Mouse (Mus musculus) liver, embryonic 11.5 days (tissue): Measurements from ENCODE around the gene Sort1. TPM values are rescaled to one million over a fixed set of nuclear protein-coding genes. Genes with fewer than 3 reads are reported as not detected.

ENCODE experiments used
- ATAC-seq: fragments of 200-750 bp; cut with Nextera tagmentation; replicated peaks from 2 replicates; pipeline ENCODE4 v1.8.0; 2017; ENCODE audit warnings: moderate number of reproducible peaks, mild to moderate bottlenecking, moderate TSS enrichment, moderate library complexity; ENCODE audit not compliant: low FRiP score
- DNase-seq: peaks from one replicate; pipeline ENCODE4 v3.0.0-alpha.2; 2017; ENCODE audit warnings: low spot score
- H3K27ac ChIP-seq: fragments of 300-500 bp; sonication (generic); 2 replicates; pipeline ENCODE4 v1.5.1; 2014; ENCODE audit warnings: mild to moderate bottlenecking, low read depth, low read length, control low read depth
- H3K27me3 ChIP-seq: fragments of 300-500 bp; sonication (generic); replicated peaks from 2 replicates; pipeline ENCODE4 v1.6.1; 2014; ENCODE audit warnings: low read length, mixed read lengths; ENCODE audit not compliant: control insufficient read depth, insufficient read depth
- H3K36me3 ChIP-seq: fragments of 300-500 bp; sonication (generic); 2 replicates; pipeline ENCODE4 v1.6.1; 2014; ENCODE audit warnings: mild to moderate bottlenecking, low read length, moderate library complexity, mixed read lengths; ENCODE audit not compliant: control insufficient read depth, insufficient read depth
- H3K4me1 ChIP-seq: fragments of 300-500 bp; sonication (generic); replicated peaks from 2 replicates; pipeline ENCODE4 v1.6.1; 2014; ENCODE audit warnings: low read length, mixed read lengths; ENCODE audit not compliant: control insufficient read depth, insufficient read depth
- H3K4me2 ChIP-seq: fragments of 300-500 bp; sonication (generic); 2 replicates; pipeline ENCODE4 v1.6.1; 2014; ENCODE audit warnings: mild to moderate bottlenecking, control low read depth, moderate library complexity
- H3K4me3 ChIP-seq: fragments of 300-500 bp; sonication (generic); 2 replicates; pipeline ENCODE4 v1.5.1; 2014; ENCODE audit warnings: low read depth, low read length, control low read depth
- H3K9ac ChIP-seq: fragments of 300-500 bp; sonication (generic); 2 replicates; pipeline ENCODE4 v1.6.1; 2014; ENCODE audit warnings: low read depth, low read length, control low read depth
- H3K9me3 ChIP-seq: fragments of 300-500 bp; sonication (generic); 2 replicates; pipeline ENCODE4 v1.6.1; 2016; ENCODE audit warnings: low read length, inconsistent platforms, mixed read lengths; ENCODE audit not compliant: control insufficient read depth
- WGBS: fragments of 180-500 bp; shearing (Covaris S2); extraction: QIAGEN DNeasy Blood & Tissue Kit; methylation state at CpG from one replicate; pipeline ENCODE4 v1.1.7; 2014; 5-methylcytosine and 5-hydroxymethylcytosine counted together
- polyA plus RNA-seq: library from polyadenylated mRNA; unstranded; fragments of >200 nt; fragmentation: Nextera tagmentation; extraction: Ambion mirVana; gene quantifications from 2 replicates; pipeline ENCODE4 v1.2.1, GENCODE M21; 2014

Gene Sort1
- polyA plus RNA-seq, 1 experiment from 2014 or later, result 11.9 TPM

- Histone ChIP-seq H3K27me3 (no peaks in the 10 kb centered on the region), H3K36me3 (no peaks in the 10 kb centered on the region), H3K9ac (no peak overlapping the region), H3K27ac (no peak overlapping the region), H3K4me3 (no peak overlapping the region), H3K9me3 (no peaks in the 10 kb centered on the region), H3K4me2 (no peak overlapping the region), H3K4me1 (peaks cover 16% of the 10 kb centered on the region)
- DNase-seq (no peak), ATAC-seq (no peak)
- 92% methylated on average over 8 of the region's 8 CpGs for WGBS
Measured at GRCm38 (mm10) chr3:108303683-108304082, 19.8 kb downstream of the Sort1 start.

GRCm38 (mm10) chr3:108304747-108305146 lies 20.9 kb downstream of the Sort1 start:
- Histone ChIP-seq H3K9ac (no peak overlapping the region), H3K4me2 (no peak overlapping the region), H3K4me1 (peaks cover 11% of the 10 kb centered on the region), H3K27me3 (no peaks in the 10 kb centered on the region), H3K27ac (no peak overlapping the region), H3K4me3 (no peak overlapping the region), H3K9me3 (no peaks in the 10 kb centered on the region), H3K36me3 (no peaks in the 10 kb centered on the region; the same call in 1 of the 2 replicates)
- no peak; the same call in 1 of the 2 replicates for ATAC-seq
- DNase-seq, result no peak
- 70% methylated on average over 4 of the region's 4 CpGs for WGBS

DNA sequence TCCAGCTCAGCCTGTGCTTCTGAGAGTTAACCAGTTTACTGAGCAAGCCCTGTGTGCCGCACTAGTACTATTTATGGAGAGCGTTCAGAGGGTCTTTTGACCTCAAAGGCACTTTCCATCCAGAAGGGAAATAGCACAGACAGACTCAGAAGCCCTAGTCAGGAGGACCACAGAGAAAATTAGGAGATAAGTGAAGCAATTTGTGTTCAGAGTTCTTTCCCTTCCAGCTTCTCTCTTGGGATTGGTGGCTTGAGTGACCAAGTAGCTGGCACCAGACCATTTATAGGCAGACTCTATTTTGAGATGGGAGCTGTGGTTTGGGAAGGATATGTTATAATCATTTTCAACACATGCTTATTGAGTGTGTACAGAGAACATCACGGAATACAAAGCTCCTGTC lies 22.5 kb downstream of the Sort1 start:
- Histone ChIP-seq H3K27me3 (no peaks in the 10 kb centered on the region), H3K4me1 (peaks cover 8% of the 10 kb centered on the region; the same call in 1 of the 2 replicates), H3K4me3 (no peak overlapping the region), H3K36me3 (peaks cover 2% of the 10 kb centered on the region; the same call in 1 of the 2 replicates), H3K9ac (no peak overlapping the region), H3K27ac (no peak overlapping the region), H3K9me3 (no peaks in the 10 kb centered on the region), H3K4me2 (no peak overlapping the region)
- DNase-seq (no peak), ATAC-seq (no peak)
- WGBS, result 79% methylated on average over 3 of the region's 3 CpGs

DNA sequence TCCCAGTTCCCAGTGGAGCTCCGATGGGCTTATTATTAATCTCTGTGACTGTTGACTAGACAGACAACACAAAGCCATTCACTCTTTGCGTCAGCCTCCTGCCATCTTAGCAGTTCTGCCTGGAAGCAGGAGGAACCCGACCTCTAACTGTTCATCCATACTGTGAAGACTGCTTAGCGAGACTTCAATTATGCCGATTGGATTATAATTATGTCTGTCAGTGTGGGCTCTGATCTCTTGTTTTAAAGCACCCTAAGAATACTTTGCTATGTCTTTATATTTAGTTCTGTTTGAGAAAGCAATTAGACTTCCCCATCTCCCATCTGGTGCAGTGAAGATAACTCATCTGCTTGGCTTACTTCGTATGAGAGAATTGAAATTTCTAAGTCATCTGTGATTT lies 23.6 kb downstream of the Sort1 start:
- Histone ChIP-seq H3K4me2 (no peak overlapping the region), H3K36me3 (peaks cover 2% of the 10 kb centered on the region; the same call in 1 of the 2 replicates), H3K4me3 (no peak overlapping the region), H3K27me3 (no peaks in the 10 kb centered on the region), H3K27ac (no peak overlapping the region), H3K4me1 (peaks cover 8% of the 10 kb centered on the region; the same call in 1 of the 2 replicates), H3K9ac (no peak overlapping the region), H3K9me3 (no peaks in the 10 kb centered on the region)
- 80% methylated on average over 6 of the region's 6 CpGs for WGBS
- no peak for DNase-seq
- no peak for ATAC-seq

GRCm38 (mm10) chr3:108310921-108311341 lies 27.0 kb downstream of the Sort1 start:
- Histone ChIP-seq H3K27ac (no peak overlapping the region), H3K27me3 (no peaks in the 10 kb centered on the region)

GRCm38 (mm10) chr3:108311688-108312087 lies 27.8 kb downstream of the Sort1 start:
- ATAC-seq (no peak), DNase-seq (no peak)
- Histone ChIP-seq H3K4me2 (no peak overlapping the region), H3K27me3 (no peaks in the 10 kb centered on the region), H3K27ac (no peak overlapping the region), H3K4me3 (no peak overlapping the region), H3K9me3 (no peaks in the 10 kb centered on the region), H3K4me1 (peaks cover 7% of the 10 kb centered on the region; the same call in 1 of the 2 replicates), H3K9ac (no peak overlapping the region), H3K36me3 (peaks cover 2% of the 10 kb centered on the region; the same call in 1 of the 2 replicates)
- WGBS, result 78% methylated on average over 4 of the region's 4 CpGs

More at GRCm38 (mm10) chr3:108310921-108311341, 27.0 kb downstream of the Sort1 start:
- ATAC-seq, result no peak
- Histone ChIP-seq H3K4me3 (no peak overlapping the region), H3K4me1 (peaks cover 11% of the 10 kb centered on the region; the same call in 1 of the 2 replicates), H3K9me3 (no peaks in the 10 kb centered on the region), H3K4me2 (no peak overlapping the region), H3K36me3 (peaks cover 2% of the 10 kb centered on the region; the same call in 1 of the 2 replicates), H3K9ac (no peak overlapping the region)
- no peak for DNase-seq

DNA sequence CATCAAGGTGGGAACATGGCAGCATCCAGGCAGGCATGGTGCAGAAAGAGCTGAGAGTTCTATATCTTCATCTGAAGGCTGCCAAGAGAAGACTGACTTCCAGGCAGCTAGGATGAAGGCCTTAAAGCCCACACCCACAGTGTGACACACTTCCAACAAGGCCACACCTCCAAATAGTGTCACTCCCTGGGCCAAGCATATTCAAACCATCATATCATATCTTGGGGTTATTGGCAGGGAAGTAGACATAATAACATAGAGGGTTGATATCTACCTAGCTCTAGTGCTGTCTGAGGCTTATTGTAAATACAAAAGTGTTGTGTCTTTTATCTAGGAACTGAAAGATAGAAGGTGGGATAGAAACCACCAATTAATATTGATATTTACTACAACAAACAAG lies 28.5 kb downstream of the Sort1 start:
- H3K9ac ChIP-seq, result no peak overlapping the region

DNA sequence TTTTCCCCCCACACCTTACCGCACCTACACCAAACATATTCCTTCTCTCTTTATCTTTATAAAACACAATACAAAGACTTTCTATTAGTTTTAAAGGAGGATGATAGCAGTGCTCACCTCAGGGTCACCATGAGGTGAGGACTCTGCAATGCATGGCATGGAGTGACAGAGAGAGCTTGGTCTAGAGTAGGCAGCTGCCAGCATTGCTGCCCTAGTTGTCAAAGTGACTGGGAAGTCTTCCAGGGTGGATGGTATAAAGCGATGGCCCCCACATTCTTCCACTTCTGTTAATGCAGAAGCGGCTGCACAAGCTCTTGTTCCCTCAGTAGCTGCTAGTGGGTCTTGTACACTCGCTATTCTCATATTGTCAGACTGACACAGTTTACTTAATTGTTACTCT lies 29.3 kb downstream of the Sort1 start:
- peaks cover 4% of the 10 kb centered on the region; the same call in 1 of the 2 replicates for H3K4me1 ChIP-seq
- ATAC-seq (no peak), DNase-seq (no peak)
- H3K4me3 ChIP-seq, result no peak overlapping the region
- H3K9ac ChIP-seq, result no peak overlapping the region
- H3K27me3 ChIP-seq, result no peaks in the 10 kb centered on the region
- 90% methylated on average over 4 of the region's 4 CpGs for WGBS
- no peaks in the 10 kb centered on the region for H3K9me3 ChIP-seq
- no peak overlapping the region for H3K27ac ChIP-seq
- H3K4me2 ChIP-seq, result no peak overlapping the region
- H3K36me3 ChIP-seq, result peaks cover 2% of the 10 kb centered on the region; the same call in 1 of the 2 replicates

More for the DNA sequence above, 28.5 kb downstream of the Sort1 start:
- Histone ChIP-seq H3K27ac (no peak overlapping the region), H3K9me3 (no peaks in the 10 kb centered on the region), H3K27me3 (no peaks in the 10 kb centered on the region), H3K4me1 (peaks cover 7% of the 10 kb centered on the region; the same call in 1 of the 2 replicates), H3K4me2 (no peak overlapping the region), H3K36me3 (peaks cover 2% of the 10 kb centered on the region; the same call in 1 of the 2 replicates), H3K4me3 (no peak overlapping the region)
- no peak for ATAC-seq
- no peak for DNase-seq

- Histone ChIP-seq H3K4me1 (0 out of 2 replicates have a peak, but pooled peaks cover 3% of the 10 kb centered on the region), H3K4me3 (no peak overlapping the region), H3K27me3 (no peaks in the 10 kb centered on the region), H3K4me2 (no peak overlapping the region), H3K27ac (no peak overlapping the region), H3K9me3 (no peaks in the 10 kb centered on the region), H3K36me3 (peaks cover 2% of the 10 kb centered on the region; the same call in 1 of the 2 replicates), H3K9ac (no peak overlapping the region)
- ATAC-seq (no peak), DNase-seq (no peak)
- 62% methylated on average over 8 of the region's 8 CpGs for WGBS
Measured at GRCm38 (mm10) chr3:108314038-108314675, 30.3 kb downstream of the Sort1 start.
